In the genomic region with DNA sequence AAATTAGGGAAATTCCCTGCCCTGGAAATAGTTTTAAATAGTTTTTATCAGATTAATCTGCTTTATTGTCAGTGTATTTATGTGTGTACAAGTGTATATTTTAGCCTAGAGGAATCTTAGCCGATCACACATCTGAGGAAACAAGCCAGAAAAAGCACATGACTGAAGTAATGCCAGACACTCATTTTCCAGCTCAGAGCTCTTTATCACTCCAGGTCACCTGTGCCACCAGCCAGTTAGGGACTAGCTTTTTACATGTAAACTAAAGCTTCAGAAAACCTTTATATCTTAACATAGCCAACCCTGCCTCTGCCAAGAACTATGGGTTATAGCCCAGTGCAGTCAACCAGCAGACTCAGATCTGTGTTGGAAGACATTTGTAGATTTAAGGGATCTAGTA, we compare ENCODE assay signal across 17 mouse cellular contexts. TPM values are rescaled to one million over a fixed set of nuclear protein-coding genes. Genes with fewer than 3 reads are reported as not detected.
DNase-seq lines count a peak whose midpoint lies in the region; ATAC-seq lines count a peak whose summit lies in the region.
"Had no signal": no experiment of that assay in that cellular context is flagged by ENCODE, and none has a peak within 500 bp of the region (broad histone marks: within the 10 kb centered on the region; RNA-seq: fewer than 3 reads in every experiment).

No protein-coding gene starts in this region.

- WGBS in kidney, embryonic 14.5 days, result 80% methylated on average over 1 of the region's 1 CpGs

- H3K4me1 ChIP-seq in kidney, embryonic 14.5 days (ENCODE audit: control insufficient read depth, insufficient read depth, low read length), result 0 out of 2 replicates have a peak, but pooled peaks cover 9% of the 10 kb centered on the region

- no peak overlapping the region for H3K9ac ChIP-seq in kidney, embryonic 14.5 days (ENCODE audit: low read depth, low read length)
- H3K9ac ChIP-seq: embryonic facial prominence, embryonic 12.5 days; limb, embryonic 12.5 days had no signal

- no peaks in the 10 kb centered on the region for H3K9me3 ChIP-seq in kidney, embryonic 14.5 days (ENCODE audit: control insufficient read depth, low read length)
- H3K9me3 ChIP-seq: embryonic facial prominence, embryonic 12.5 days; limb, embryonic 12.5 days had no signal

- no peak for ATAC-seq in kidney, embryonic 14.5 days (ENCODE audit: low FRiP score, low TSS enrichment)
- peak; percentile 69 for ATAC-seq in megakaryocyte-erythroid progenitor cell, adult 5-6 weeks (replicated peaks; ENCODE audit: low FRiP score, low TSS enrichment, poor library complexity, severe bottlenecking)
- no peak for ATAC-seq in granulocyte monocyte progenitor cell, adult 5-6 weeks (replicated peaks; ENCODE audit: poor library complexity, severe bottlenecking)
- ATAC-seq: forebrain, embryonic 14.5 days; hindbrain, postnatal 0 days had no signal

- peak; percentile 24 to 47 for DNase-seq in cerebellum, postnatal 10 days
- DNase-seq in cerebellum, adult 11 months, result no peak
- DNase-seq in kidney, adult 8-10 months, result peak; percentile 41 to 58
- DNase-seq in liver, result peak; percentile 63
- no peak for DNase-seq in lung, postnatal 36 days
- DNase-seq: adrenal gland, adult 8-10 months; lung, postnatal 10 days had no signal

- no peaks in the 10 kb centered on the region for H3K27me3 ChIP-seq in kidney, embryonic 14.5 days (ENCODE audit: control insufficient read depth, insufficient read depth, low read length)
- H3K27me3 ChIP-seq: embryonic facial prominence, embryonic 12.5 days; limb, embryonic 12.5 days had no signal

- peaks cover 39% of the 10 kb centered on the region for H3K36me3 ChIP-seq in kidney, embryonic 14.5 days (ENCODE audit: control insufficient read depth, insufficient read depth, low read length)

- H3K4me3 ChIP-seq in kidney, embryonic 14.5 days (ENCODE audit: low read length), result no peak overlapping the region
- H3K4me3 ChIP-seq: embryonic facial prominence, embryonic 12.5 days; limb, embryonic 12.5 days had no signal

- no peak overlapping the region for H3K4me2 ChIP-seq in kidney, embryonic 14.5 days (replicated peaks; ENCODE audit: low read depth, low read length)
- H3K4me2 ChIP-seq: embryonic facial prominence, embryonic 12.5 days; midbrain, embryonic 11.5 days had no signal

- no peak overlapping the region for H3K27ac ChIP-seq in kidney, embryonic 14.5 days (ENCODE audit: low read depth, low read length)
- H3K27ac ChIP-seq: embryonic facial prominence, embryonic 12.5 days; hindbrain, postnatal 0 days; limb, embryonic 12.5 days had no signal

RNA-seq across cellular contexts. Expression of gene Rabepk, which starts 5.1 kb away (rescaled TPM):
- polyA plus RNA-seq in kidney, embryonic 14.5 days (2014; fragmentation: Nextera tagmentation; extraction: Ambion mirVana), result 35.9 and 39.6 TPM in 2 replicates
- total RNA-seq in megakaryocyte-erythroid progenitor cell, adult 5-6 weeks (2014; fragmentation: Nextera tagmentation), result 23.3 and 30.8 TPM in 2 replicates
- 46.9 and 53.8 TPM in 2 replicates for total RNA-seq in megakaryocyte-erythroid progenitor cell, adult 5-6 weeks (2017)
- 31.3 and 33.6 TPM in 2 replicates for total RNA-seq in granulocyte monocyte progenitor cell, adult 5-6 weeks (2014; fragmentation: Nextera tagmentation)
- total RNA-seq in granulocyte monocyte progenitor cell, adult 5-6 weeks (2017), result 38.0 and 49.0 TPM in 2 replicates

RNA-seq across cellular contexts. Expression of gene Fbxw2, which starts 21.3 kb away (rescaled TPM):
- polyA plus RNA-seq in kidney, embryonic 14.5 days (2014; fragmentation: Nextera tagmentation; extraction: Ambion mirVana), result 55.6 and 72.3 TPM in 2 replicates
- 46.3 and 61.9 TPM in 2 replicates for total RNA-seq in megakaryocyte-erythroid progenitor cell, adult 5-6 weeks (2014; fragmentation: Nextera tagmentation)
- total RNA-seq in megakaryocyte-erythroid progenitor cell, adult 5-6 weeks (2017), result 73.6 and 75.1 TPM in 2 replicates
- 42.7 and 63.4 TPM in 2 replicates for total RNA-seq in granulocyte monocyte progenitor cell, adult 5-6 weeks (2014; fragmentation: Nextera tagmentation)
- 52.8 and 56.7 TPM in 2 replicates for total RNA-seq in granulocyte monocyte progenitor cell, adult 5-6 weeks (2017)

RNA-seq across cellular contexts. Expression of gene Gm34653, which starts 28.0 kb away (rescaled TPM):
- polyA plus RNA-seq in kidney, embryonic 14.5 days (2014; fragmentation: Nextera tagmentation; extraction: Ambion mirVana), result not detected in 2 replicates
- 0.37 and 1.9 TPM in 2 replicates for total RNA-seq in megakaryocyte-erythroid progenitor cell, adult 5-6 weeks (2014; fragmentation: Nextera tagmentation)
- total RNA-seq in megakaryocyte-erythroid progenitor cell, adult 5-6 weeks (2017), result not detected in 2 replicates
- total RNA-seq in granulocyte monocyte progenitor cell, adult 5-6 weeks (2014; fragmentation: Nextera tagmentation), result not detected in 2 replicates
- not detected in 2 replicates for total RNA-seq in granulocyte monocyte progenitor cell, adult 5-6 weeks (2017)
- total RNA-seq: layer of hippocampus, adult 18-20 months had no signal
- polyA plus RNA-seq: embryonic facial prominence, embryonic 12.5 days; forebrain, embryonic 14.5 days; heart, embryonic 16.5 days; midbrain, embryonic 11.5 days had no signal

RNA-seq across cellular contexts. Expression of gene Hspa5, which starts 33.0 kb away (rescaled TPM):
- polyA plus RNA-seq in kidney, embryonic 14.5 days (2014; fragmentation: Nextera tagmentation; extraction: Ambion mirVana), result 615 and 971 TPM in 2 replicates
- 185 and 219 TPM in 2 replicates for total RNA-seq in megakaryocyte-erythroid progenitor cell, adult 5-6 weeks (2014; fragmentation: Nextera tagmentation)
- 866 and 884 TPM in 2 replicates for total RNA-seq in megakaryocyte-erythroid progenitor cell, adult 5-6 weeks (2017)
- 559 and 592 TPM in 2 replicates for total RNA-seq in granulocyte monocyte progenitor cell, adult 5-6 weeks (2014; fragmentation: Nextera tagmentation)
- 1,947 and 2,193 TPM in 2 replicates for total RNA-seq in granulocyte monocyte progenitor cell, adult 5-6 weeks (2017)

RNA-seq across cellular contexts. Expression of gene Gapvd1, which starts 49.8 kb away (rescaled TPM):
- polyA plus RNA-seq in kidney, embryonic 14.5 days (2014; fragmentation: Nextera tagmentation; extraction: Ambion mirVana), result 64.7 and 92.2 TPM in 2 replicates
- 75.3 and 87.5 TPM in 2 replicates for total RNA-seq in megakaryocyte-erythroid progenitor cell, adult 5-6 weeks (2014; fragmentation: Nextera tagmentation)
- total RNA-seq in megakaryocyte-erythroid progenitor cell, adult 5-6 weeks (2017), result 84.3 and 99.7 TPM in 2 replicates
- total RNA-seq in granulocyte monocyte progenitor cell, adult 5-6 weeks (2014; fragmentation: Nextera tagmentation), result 50.1 and 65.5 TPM in 2 replicates
- total RNA-seq in granulocyte monocyte progenitor cell, adult 5-6 weeks (2017), result 56.7 and 70.8 TPM in 2 replicates

Comparison
In these comparisons a context has a peak if more than half of its experiments do, and no peak if none do; other contexts are left out.
1. DNase-seq: peak in cerebellum, postnatal 10 days (2 of 2), kidney, adult 8-10 months (2 of 2) and liver (single experiment); none in cerebellum, adult 11 months (single experiment) and lung, postnatal 36 days (single experiment).